Mouse (Mus musculus) 3T3-L1 (cell line): ENCODE measurements around the gene Hpcal1.

Source experiments
- DNase-seq: peaks from one replicate; pipeline ENCODE4 v3.0.0-alpha.2; 2015; ENCODE audit warnings: low read depth, low spot score

Hpcal1 gene

GRCm38 (mm10) chr12:17686116-17686515 lies 4.5 kb upstream of the Hpcal1 start:
- no peak for DNase-seq

GRCm38 (mm10) chr12:17688913-17689312 lies 1.7 kb upstream of the Hpcal1 start:
- peak; percentile 73 for DNase-seq

GRCm38 (mm10) chr12:17689931-17690563 lies 609 bp upstream of the Hpcal1 start:
- DNase-seq = peak; percentile 63

GRCm38 (mm10) chr12:17691320-17691876 lies 742 bp downstream of the Hpcal1 start:
- no peak for DNase-seq

- no peak for DNase-seq
Measured at GRCm38 (mm10) chr12:17691891-17692321, 1.2 kb downstream of the Hpcal1 start.

- no peak for DNase-seq
Measured at GRCm38 (mm10) chr12:17692356-17692755, 1.7 kb downstream of the Hpcal1 start.

- DNase-seq = peak; percentile 27
Measured at GRCm38 (mm10) chr12:17692953-17693352, 2.3 kb downstream of the Hpcal1 start.

GRCm38 (mm10) chr12:17694589-17695115 lies 4.0 kb downstream of the Hpcal1 start:
- DNase-seq = no peak

- no peak for DNase-seq
Measured at GRCm38 (mm10) chr12:17696395-17696794, 5.7 kb downstream of the Hpcal1 start.

GRCm38 (mm10) chr12:17698934-17699333 lies 8.3 kb downstream of the Hpcal1 start:
- DNase-seq = no peak

GRCm38 (mm10) chr12:17699480-17699879 lies 8.8 kb downstream of the Hpcal1 start:
- DNase-seq = no peak

- peak; percentile 53 for DNase-seq
Measured at GRCm38 (mm10) chr12:17701131-17701720, 10.6 kb downstream of the Hpcal1 start.

GRCm38 (mm10) chr12:17701795-17702194 lies 11.1 kb downstream of the Hpcal1 start:
- DNase-seq = no peak

- DNase-seq = no peak
Measured at GRCm38 (mm10) chr12:17702257-17702943, 11.7 kb downstream of the Hpcal1 start.

GRCm38 (mm10) chr12:17702944-17703335 lies 12.3 kb downstream of the Hpcal1 start:
- no peak for DNase-seq

GRCm38 (mm10) chr12:17703866-17704265 lies 13.2 kb downstream of the Hpcal1 start:
- DNase-seq = no peak

GRCm38 (mm10) chr12:17707472-17707871 lies 16.8 kb downstream of the Hpcal1 start:
- DNase-seq = no peak

GRCm38 (mm10) chr12:17709451-17709850 lies 18.8 kb downstream of the Hpcal1 start:
- DNase-seq = no peak

GRCm38 (mm10) chr12:17709926-17710746 lies 19.5 kb downstream of the Hpcal1 start:
- no peak for DNase-seq

- no peak for DNase-seq
Measured at GRCm38 (mm10) chr12:17710747-17711092, 20.1 kb downstream of the Hpcal1 start.

GRCm38 (mm10) chr12:17711731-17712388 lies 21.2 kb downstream of the Hpcal1 start:
- DNase-seq = no peak
